ENCODE assay signal across 20 mouse cellular contexts in the genomic region with DNA sequence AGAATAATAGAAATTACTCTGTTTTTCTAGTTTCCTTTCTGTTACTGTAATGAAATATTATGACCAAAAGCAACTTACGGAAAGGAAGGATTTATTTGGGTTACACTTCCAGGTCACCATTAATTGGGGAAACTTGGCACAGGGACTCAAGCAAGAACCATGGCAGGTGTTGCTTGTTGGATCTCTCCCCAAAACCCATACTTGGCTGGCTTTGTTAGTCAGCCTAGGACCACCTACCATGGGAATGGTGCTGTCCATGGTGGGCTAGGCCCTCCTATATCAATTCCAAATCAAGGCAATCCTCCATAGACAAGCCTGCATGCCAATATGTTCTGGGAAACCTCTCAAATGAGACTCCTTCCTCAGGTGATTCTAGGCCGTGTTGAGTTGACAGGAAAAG.
DNase-seq lines count a peak whose midpoint lies in the region; ATAC-seq lines count a peak whose summit lies in the region.
"Had no signal": no experiment of that assay in that cellular context is flagged by ENCODE, and none has a peak within 500 bp of the region (broad histone marks: within the 10 kb centered on the region; RNA-seq: fewer than 3 reads in every experiment).

No protein-coding gene starts in this region.

- H3K4me3 ChIP-seq in hindbrain, embryonic 15.5 days = no peak overlapping the region
- H3K4me3 ChIP-seq in hindbrain, embryonic 14.5 days (replicated peaks; ENCODE audit: low read length) = no peak overlapping the region
- H3K4me3 ChIP-seq: embryonic facial prominence, embryonic 13.5 days; embryonic facial prominence, embryonic 15.5 days; erythroblast, embryonic 14.5 days; forebrain, embryonic 13.5 days had no signal

- peak; percentile 18 to 38 for DNase-seq in cerebellum, postnatal 14 days
- DNase-seq in hindbrain, embryonic 14.5 days (ENCODE audit: low spot score) = no peak
- peak; percentile 13 for DNase-seq in left cerebral cortex, postnatal 4 days
- DNase-seq in left cerebral cortex, adult 11 months (ENCODE audit: low spot score) = no peak
- DNase-seq in retina, postnatal 1 day = peak; percentile 7
- DNase-seq in retina, embryonic 14.5 days (ENCODE audit: low spot score) = no peak
- DNase-seq: adrenal gland, adult 2 months; adrenal gland, postnatal 10 days; adrenal gland, postnatal 25 days; cerebellum, adult 11-12 months; cerebellum, adult 8-10 months; cerebellum, adult 9-11 months; cerebellum, postnatal 36 days; embryo, embryonic 11 days had no signal

- H3K27me3 ChIP-seq in hindbrain, embryonic 15.5 days = no peaks in the 10 kb centered on the region
- H3K27me3 ChIP-seq in hindbrain, embryonic 14.5 days (ENCODE audit: control insufficient read depth, insufficient read depth, low read length) = no peaks in the 10 kb centered on the region
- H3K27me3 ChIP-seq: embryonic facial prominence, embryonic 13.5 days; embryonic facial prominence, embryonic 15.5 days; forebrain, embryonic 13.5 days had no signal

- no peaks in the 10 kb centered on the region for H3K9me3 ChIP-seq in hindbrain, embryonic 15.5 days
- H3K9me3 ChIP-seq in hindbrain, embryonic 14.5 days (ENCODE audit: control insufficient read depth, low read length) = no peaks in the 10 kb centered on the region
- H3K9me3 ChIP-seq: embryonic facial prominence, embryonic 13.5 days; embryonic facial prominence, embryonic 15.5 days; forebrain, embryonic 13.5 days had no signal

- 0 out of 2 replicates have a peak overlapping the region, but pooled peaks have one; percentile 42 for H3K27ac ChIP-seq in hindbrain, embryonic 15.5 days (replicated peaks)
- H3K27ac ChIP-seq in hindbrain, embryonic 14.5 days = no peak overlapping the region
- H3K27ac ChIP-seq: embryonic facial prominence, embryonic 13.5 days; embryonic facial prominence, embryonic 15.5 days; forebrain, embryonic 13.5 days had no signal

- no peak overlapping the region for H3K9ac ChIP-seq in hindbrain, embryonic 15.5 days
- no peak overlapping the region for H3K9ac ChIP-seq in hindbrain, embryonic 14.5 days
- H3K9ac ChIP-seq: embryonic facial prominence, embryonic 13.5 days; embryonic facial prominence, embryonic 15.5 days; forebrain, embryonic 13.5 days had no signal

- no peak for ATAC-seq in cerebellum, adult (ENCODE audit: insufficient number of reproducible peaks, low FRiP score, low TSS enrichment)
- ATAC-seq in hindbrain, embryonic 15.5 days (ENCODE audit: low FRiP score, low read depth) = no peak
- ATAC-seq in hindbrain, embryonic 14.5 days (ENCODE audit: low FRiP score) = no peak

- H3K36me3 ChIP-seq in hindbrain, embryonic 15.5 days = no peaks in the 10 kb centered on the region
- H3K36me3 ChIP-seq in hindbrain, embryonic 14.5 days (replicated peaks; ENCODE audit: control insufficient read depth, insufficient read depth) = no peaks in the 10 kb centered on the region
- H3K36me3 ChIP-seq: embryonic facial prominence, embryonic 13.5 days; embryonic facial prominence, embryonic 15.5 days had no signal

- intact Hi-C loops in left cerebral cortex, postnatal 4 days (cut with DNase I) = no loop called here

- H3K4me2 ChIP-seq in hindbrain, embryonic 15.5 days = no peak overlapping the region
- no peak overlapping the region for H3K4me2 ChIP-seq in hindbrain, embryonic 14.5 days (replicated peaks)
- H3K4me2 ChIP-seq: embryonic facial prominence, embryonic 13.5 days; embryonic facial prominence, embryonic 15.5 days; forebrain, embryonic 13.5 days had no signal

- WGBS in hindbrain, embryonic 15.5 days = 83% methylated on average over 2 of the region's 2 CpGs
- 86% methylated on average over 2 of the region's 2 CpGs for WGBS in hindbrain, embryonic 14.5 days

- H3K4me1 ChIP-seq in hindbrain, embryonic 15.5 days (replicated peaks) = no peaks in the 10 kb centered on the region
- H3K4me1 ChIP-seq in hindbrain, embryonic 14.5 days (replicated peaks; ENCODE audit: control insufficient read depth, insufficient read depth, low read length) = no peaks in the 10 kb centered on the region
- H3K4me1 ChIP-seq: embryonic facial prominence, embryonic 15.5 days; forebrain, embryonic 13.5 days had no signal

Comparison
In these comparisons a context has a peak if more than half of its experiments do, and no peak if none do; other contexts are left out.
1. DNase-seq: peak in cerebellum, postnatal 14 days (2 of 2), left cerebral cortex, postnatal 4 days (single experiment) and retina, postnatal 1 day (single experiment); none in hindbrain, embryonic 14.5 days (single experiment), left cerebral cortex, adult 11 months (single experiment) and retina, embryonic 14.5 days (single experiment).